Comparison of ENCODE assay signal across 9 mouse cellular contexts in genomic region chr6:134413706-134414531, GRCm38 (mm10). TPM values are rescaled to one million over a fixed set of nuclear protein-coding genes. Genes with fewer than 3 reads are reported as not detected.
DNase-seq lines count a peak whose midpoint lies in the region; ATAC-seq lines count a peak whose summit lies in the region.
"Had no signal": no experiment of that assay in that cellular context is flagged by ENCODE, and none has a peak within 500 bp of the region (broad histone marks: within the 10 kb centered on the region; RNA-seq: fewer than 3 reads in every experiment).

No protein-coding gene starts in this region.

- H3K36me3 ChIP-seq in embryonic facial prominence, embryonic 13.5 days, result no peaks in the 10 kb centered on the region
- H3K36me3 ChIP-seq in liver, embryonic 15.5 days (replicated peaks), result no peaks in the 10 kb centered on the region
- H3K36me3 ChIP-seq in stomach, embryonic 16.5 days (ENCODE audit: control insufficient read depth, insufficient read depth, low read length), result no peaks in the 10 kb centered on the region
- no peaks in the 10 kb centered on the region for H3K36me3 ChIP-seq in forebrain, embryonic 12.5 days (replicated peaks)
- H3K36me3 ChIP-seq: heart, embryonic 10.5 days had no signal

- no peak for ATAC-seq in embryonic facial prominence, embryonic 13.5 days (ENCODE audit: insufficient number of reproducible peaks, insufficient read depth, low FRiP score, low TSS enrichment, low read depth)
- no peak for ATAC-seq in liver, embryonic 15.5 days (ENCODE audit: insufficient read depth)
- ATAC-seq in stomach, embryonic 16.5 days (ENCODE audit: insufficient read depth, low FRiP score), result peak; percentile 83
- ATAC-seq in forebrain, embryonic 12.5 days (ENCODE audit: low FRiP score), result no peak

- DNase-seq in heart, adult 11 months, result peak; percentile 57
- DNase-seq in heart, postnatal 36 days, result no peak
- DNase-seq in right cerebral cortex, postnatal 4 days, result no peak
- DNase-seq in urinary bladder, postnatal 25 days (ENCODE audit: low spot score), result no peak

- 61% methylated on average over 18 of the region's 18 CpGs for WGBS in embryonic facial prominence, embryonic 13.5 days
- 37% methylated on average over 18 of the region's 18 CpGs for WGBS in liver, embryonic 15.5 days (ENCODE audit: insufficient replicate concordance)
- 45% methylated on average over 18 of the region's 18 CpGs for WGBS in stomach, embryonic 16.5 days
- 61% methylated on average over 18 of the region's 18 CpGs for WGBS in forebrain, embryonic 12.5 days

- H3K27ac ChIP-seq in embryonic facial prominence, embryonic 13.5 days, result peak overlapping the region; percentile 11; the same call in 1 of the 2 replicates
- no peak overlapping the region for H3K27ac ChIP-seq in liver, embryonic 15.5 days (replicated peaks)
- peak overlapping the region; percentile 85 for H3K27ac ChIP-seq in stomach, embryonic 16.5 days (ENCODE audit: low read length)
- no peak overlapping the region for H3K27ac ChIP-seq in forebrain, embryonic 12.5 days
- H3K27ac ChIP-seq: heart, embryonic 10.5 days had no signal

- no peaks in the 10 kb centered on the region for H3K27me3 ChIP-seq in embryonic facial prominence, embryonic 13.5 days
- H3K27me3 ChIP-seq in liver, embryonic 15.5 days, result no peaks in the 10 kb centered on the region
- H3K27me3 ChIP-seq in stomach, embryonic 16.5 days (ENCODE audit: control insufficient read depth, insufficient read depth, low read length), result no peaks in the 10 kb centered on the region
- no peaks in the 10 kb centered on the region for H3K27me3 ChIP-seq in forebrain, embryonic 12.5 days

- H3K9ac ChIP-seq in embryonic facial prominence, embryonic 13.5 days, result no peak overlapping the region
- no peak overlapping the region for H3K9ac ChIP-seq in liver, embryonic 15.5 days
- H3K9ac ChIP-seq in stomach, embryonic 16.5 days (ENCODE audit: low read length), result peak overlapping the region; percentile 50; the same call in 1 of the 2 replicates
- no peak overlapping the region for H3K9ac ChIP-seq in forebrain, embryonic 12.5 days

- H3K4me3 ChIP-seq in embryonic facial prominence, embryonic 13.5 days, result no peak overlapping the region
- H3K4me3 ChIP-seq in liver, embryonic 15.5 days (replicated peaks), result no peak overlapping the region
- H3K4me3 ChIP-seq in stomach, embryonic 16.5 days (replicated peaks; ENCODE audit: low read length), result peak overlapping the region; percentile 29
- H3K4me3 ChIP-seq in forebrain, embryonic 12.5 days (replicated peaks), result no peak overlapping the region
- H3K4me3 ChIP-seq: heart, embryonic 10.5 days had no signal

- no peak overlapping the region; the same call in 1 of the 2 replicates for H3K4me2 ChIP-seq in embryonic facial prominence, embryonic 13.5 days
- H3K4me2 ChIP-seq in liver, embryonic 15.5 days, result peak overlapping the region; percentile 33
- H3K4me2 ChIP-seq in stomach, embryonic 16.5 days (ENCODE audit: low read depth, low read length), result peak overlapping the region; percentile 43
- no peak overlapping the region for H3K4me2 ChIP-seq in forebrain, embryonic 12.5 days

- H3K9me3 ChIP-seq in embryonic facial prominence, embryonic 13.5 days, result no peaks in the 10 kb centered on the region
- no peaks in the 10 kb centered on the region for H3K9me3 ChIP-seq in liver, embryonic 15.5 days (replicated peaks)
- no peaks in the 10 kb centered on the region for H3K9me3 ChIP-seq in stomach, embryonic 16.5 days (replicated peaks; ENCODE audit: control insufficient read depth, low read length)
- H3K9me3 ChIP-seq in forebrain, embryonic 12.5 days, result no peaks in the 10 kb centered on the region
- H3K9me3 ChIP-seq: heart, embryonic 10.5 days had no signal

- 0 out of 2 replicates have a peak, but pooled peaks cover 3% of the 10 kb centered on the region for H3K4me1 ChIP-seq in embryonic facial prominence, embryonic 13.5 days
- H3K4me1 ChIP-seq in liver, embryonic 15.5 days (replicated peaks), result no peaks in the 10 kb centered on the region
- H3K4me1 ChIP-seq in stomach, embryonic 16.5 days (ENCODE audit: control insufficient read depth, insufficient read depth, low read length), result no peaks in the 10 kb centered on the region
- no peaks in the 10 kb centered on the region for H3K4me1 ChIP-seq in forebrain, embryonic 12.5 days

- intact Hi-C loops in heart, postnatal 36 days (cut with DNase I), result no loop called here

RNA-seq across cellular contexts. Expression of gene Bcl2l14, which starts 17.8 kb away (rescaled TPM):
- not detected for total RNA-seq in heart, postnatal 36 days (2021)
- polyA plus RNA-seq in embryonic facial prominence, embryonic 13.5 days (2015; fragmentation: Nextera tagmentation; extraction: Ambion mirVana), result 1.0 and 2.3 TPM in 2 replicates
- 0.14 and 0.16 TPM in 2 replicates for polyA plus RNA-seq in liver, embryonic 15.5 days (2015; fragmentation: Nextera tagmentation; extraction: Ambion mirVana)
- polyA plus RNA-seq in stomach, embryonic 16.5 days (2015; fragmentation: Nextera tagmentation; extraction: Ambion mirVana), result 15.6 and 20.4 TPM in 2 replicates
- 0.21 and 0.34 TPM in 2 replicates for polyA plus RNA-seq in forebrain, embryonic 12.5 days (2016; fragmentation: Nextera tagmentation; extraction: Ambion mirVana)

Comparison
In these comparisons a context has a peak if more than half of its experiments do, and no peak if none do; other contexts are left out.
1. H3K27ac ChIP-seq: peak in embryonic facial prominence, embryonic 13.5 days (single experiment) and stomach, embryonic 16.5 days (single experiment); none in liver, embryonic 15.5 days (single experiment) and forebrain, embryonic 12.5 days (single experiment).
2. H3K4me2 ChIP-seq: peak in liver, embryonic 15.5 days (single experiment) and stomach, embryonic 16.5 days (single experiment); none in embryonic facial prominence, embryonic 13.5 days (single experiment) and forebrain, embryonic 12.5 days (single experiment).